Mouse (Mus musculus) heart, postnatal 0 days (tissue): ENCODE measurements around the gene Ift43.

Experiments used
- CTCF ChIP-seq: IDR thresholded peaks from 2 replicates; pipeline ENCODE4 v1.5.1; 2016; ENCODE audit warnings: antibody characterized with exemption, control low read depth, low read depth
- EP300 ChIP-seq: IDR thresholded peaks from 2 replicates; pipeline ENCODE4 v1.6.1; 2016; ENCODE audit warnings: antibody characterized with exemption, low read depth

DNA sequence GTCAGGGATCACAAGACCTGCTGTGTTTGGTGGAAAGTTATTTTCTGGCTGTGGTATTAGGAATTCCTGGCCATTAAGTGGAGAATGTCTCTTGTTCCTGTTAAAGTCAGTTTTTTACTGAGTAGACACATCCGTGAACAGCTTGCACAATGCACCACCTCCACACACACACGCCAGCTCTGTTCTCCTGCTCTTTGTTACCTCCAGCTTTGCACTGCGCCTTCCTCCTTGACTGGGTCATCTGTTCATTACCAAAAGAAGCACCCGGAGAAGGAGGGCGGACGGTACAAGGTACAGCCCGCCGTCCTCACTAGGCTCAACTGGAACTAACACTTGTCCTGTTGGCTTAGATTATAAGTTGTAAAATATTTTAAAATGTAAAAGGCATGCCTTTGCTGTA, 20.3 kb downstream of the Ift43 start:
- TF ChIP-seq CTCF, result no peak
- no peak for TF ChIP-seq EP300
